Mouse (Mus musculus) pancreas, adult 10 weeks (tissue): ENCODE data around the gene Fkbp1a. TPM values are rescaled to one million over a fixed set of nuclear protein-coding genes. Genes with fewer than 3 reads are reported as not detected.

ENCODE experiments used
- polyA plus RNA-seq: library from polyadenylated mRNA; stranded (reverse); fragments of 350-450 nt; fragmentation: Illumina TruSeq; extraction: RNeasy Lipid Tissue Mini Kit (QIAGEN cat#74804); gene quantifications from one replicate; pipeline ENCODE4 v1.2.3, GENCODE M21; 2015; ENCODE audit warnings: low read depth, low replicate concordance; ENCODE audit not compliant: insufficient read depth

The Fkbp1a gene
- 56.0 TPM for polyA plus RNA-seq

GRCm38 (mm10) chr2:151542323-151543062 is at the start of gene Fkbp1a:
Fkbp1a (plus strand) TSS chr2:151542483.

GRCm38 (mm10) chr2:151494035-151494803 is 48.1 kb upstream of the Fkbp1a start, which contains the start of gene Nsfl1c:
Nsfl1c (plus strand) TSS chr2:151494182.

DNA sequence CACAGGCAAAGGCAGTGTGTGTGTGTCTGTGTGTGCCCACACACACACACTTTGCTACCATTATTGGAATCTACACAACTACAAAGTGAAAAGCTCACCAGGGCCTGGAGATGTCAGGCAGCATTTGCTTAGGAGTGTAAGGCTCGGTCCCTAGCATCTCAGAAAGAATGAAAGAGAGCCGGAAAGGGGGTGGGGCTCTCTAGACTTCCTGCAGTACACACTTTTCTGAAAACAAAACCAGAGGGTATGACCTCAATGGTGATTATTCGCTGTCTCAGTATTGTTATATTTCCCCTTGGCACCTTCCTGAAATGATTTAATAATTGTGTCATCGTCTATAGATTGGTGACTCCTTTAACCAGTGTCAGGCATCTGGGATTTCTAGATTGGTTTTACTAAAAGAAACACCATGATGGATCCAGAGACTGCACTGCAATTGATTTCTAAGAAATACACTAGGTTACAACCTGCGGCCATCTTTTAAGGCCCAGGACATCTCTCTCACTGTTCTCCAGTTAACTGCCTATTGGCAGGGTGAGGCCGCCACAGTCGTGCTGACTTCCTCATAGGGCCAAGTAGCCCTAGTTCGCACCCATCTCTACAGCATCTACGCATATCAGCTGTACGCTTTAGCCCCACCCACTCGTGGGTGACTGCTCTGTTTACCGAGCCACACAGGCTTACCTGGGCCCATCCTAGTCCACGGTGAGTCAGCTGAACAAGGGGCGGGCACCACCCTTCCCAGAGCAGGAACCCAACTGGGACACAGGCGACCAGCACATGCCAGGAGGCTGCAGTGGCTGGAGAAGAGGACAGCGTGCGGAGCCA is 29.8 kb downstream of the Fkbp1a start, which contains the start of gene Sdcbp2:
TSS of gene Sdcbp2 (plus strand) at position 750 of the 828 bp plus-strand sequence.

Other genes with a start within 250 kb of the Fkbp1a start
- gene 4921509C19Rik, start 66.3 kb upstream of the Fkbp1a start, polyA plus RNA-seq, result not detected
- 31.2 TPM for gene Nsfl1c, start 48.3 kb upstream of the Fkbp1a start, polyA plus RNA-seq
- 1.0 TPM for gene Sdcbp2, start 30.1 kb downstream of the Fkbp1a start, polyA plus RNA-seq
- 1.0 TPM for gene Snph, start 90.1 kb downstream of the Fkbp1a start, polyA plus RNA-seq
- not detected for gene Rad21l, start 126.0 kb downstream of the Fkbp1a start, polyA plus RNA-seq
- gene Tmem74b, start 159.5 kb downstream of the Fkbp1a start, polyA plus RNA-seq, result not detected
- gene Psmf1, start 201.7 kb downstream of the Fkbp1a start, polyA plus RNA-seq, result 5.0 TPM